Mouse (Mus musculus): ENCODE results near the gene Slc38a4.

DNA sequence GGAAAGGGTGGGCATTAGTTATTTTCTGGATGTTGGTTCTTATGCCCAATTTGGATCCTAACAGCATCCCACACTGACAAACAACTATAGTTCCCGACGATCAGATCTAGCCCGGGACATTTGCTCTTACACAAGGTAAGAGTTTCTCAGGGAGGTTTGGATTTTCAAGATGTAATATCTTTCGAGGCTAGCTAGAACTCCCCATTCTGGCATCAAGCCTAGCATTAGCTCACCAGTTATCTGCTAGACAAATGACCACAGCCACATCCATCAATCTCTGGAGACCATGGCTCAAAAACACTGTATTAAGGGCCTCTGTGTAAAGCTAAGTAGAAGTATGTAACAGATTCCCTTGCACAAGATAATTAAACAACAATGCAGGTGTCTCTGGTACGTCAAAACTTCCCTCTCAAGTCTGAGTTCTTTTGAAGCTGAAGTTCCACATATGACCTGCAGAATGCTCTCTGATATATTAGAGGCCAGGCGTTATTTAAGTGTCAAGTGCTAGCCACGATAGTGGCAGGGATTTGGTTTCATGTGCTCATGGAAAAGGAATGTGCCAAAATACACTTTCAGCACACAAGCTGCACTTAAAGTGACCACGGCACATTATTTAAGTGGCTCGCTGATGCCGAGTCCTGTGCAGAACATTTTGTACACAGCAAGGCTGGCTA is 51.8 kb downstream of the Slc38a4 start:
- TF ChIP-seq CTCF (IDR thresholded peaks at IDR 0.05; ENCODE audit: low read depth) (peak; percentile 36), EP300 (IDR thresholded peaks at IDR 0.05; ENCODE audit: low read depth) (peak; percentile 94)

All from heart, postnatal 0 days (tissue).